In genomic region chr1:75521321-75522031, GRCm38 (mm10) we compare ENCODE assay signal across 8 mouse cellular contexts. TPM values are rescaled to one million over a fixed set of nuclear protein-coding genes. Genes with fewer than 3 reads are reported as not detected.
DNase-seq lines count a peak whose midpoint lies in the region; ATAC-seq lines count a peak whose summit lies in the region.

Gene Stk11ip, plus strand, starts transcription at chr1:75521529.

- H3K4me1 ChIP-seq in heart, embryonic 14.5 days (ENCODE audit: control insufficient read depth in 2 of 2, insufficient read depth in 2 of 2, low read length in 2 of 2) = peaks cover 22 to 33% of the 10 kb centered on the region in 2 experiments
- peaks cover 25% of the 10 kb centered on the region for H3K4me1 ChIP-seq in liver, embryonic 13.5 days (replicated peaks)
- peaks cover 18% of the 10 kb centered on the region for H3K4me1 ChIP-seq in stomach, embryonic 16.5 days (ENCODE audit: control insufficient read depth, insufficient read depth, low read length)

- under 1% methylated on average over 46 of the region's 46 CpGs for WGBS in heart, embryonic 14.5 days
- WGBS in liver, embryonic 13.5 days (ENCODE audit: insufficient replicate concordance) = under 1% methylated on average over 46 of the region's 46 CpGs
- under 1% methylated on average over 46 of the region's 46 CpGs for WGBS in stomach, embryonic 16.5 days

- H3K4me2 ChIP-seq in heart, embryonic 14.5 days (ENCODE audit: low read length) = peak within 1 kb of the TSS; percentile 86
- peak within 1 kb of the TSS; percentile 78 for H3K4me2 ChIP-seq in liver, embryonic 13.5 days
- peak within 1 kb of the TSS; percentile 68 for H3K4me2 ChIP-seq in stomach, embryonic 16.5 days (ENCODE audit: low read depth, low read length)

- peak; percentile 87 for DNase-seq in c-Kit-negative CD71-positive TER-119-positive erythroid progenitor cells, embryonic 14.5 days (ENCODE audit: low read depth, low spot score)
- peak; percentile 83 for DNase-seq in fibroblast of lung, adult 2 months (ENCODE audit: low read depth)
- peak; percentile 95 for DNase-seq in kidney, postnatal 14 days
- DNase-seq in liver, embryonic 13.5 days = peak; percentile 90
- peak; percentile 96 for DNase-seq in neural tube, embryonic 10.5 days (ENCODE audit: extremely low spot score, low spot score)

- H3K9me3 ChIP-seq in heart, embryonic 14.5 days (ENCODE audit: control insufficient read depth, low read length) = no peaks in the 10 kb centered on the region
- no peaks in the 10 kb centered on the region for H3K9me3 ChIP-seq in liver, embryonic 13.5 days (replicated peaks)
- H3K9me3 ChIP-seq in stomach, embryonic 16.5 days (replicated peaks; ENCODE audit: control insufficient read depth, low read length) = no peaks in the 10 kb centered on the region

- ATAC-seq in CD4-positive, CD25-positive, alpha-beta regulatory T cell, adult 4 months = peak; percentile 94
- ATAC-seq in heart, embryonic 14.5 days (ENCODE audit: insufficient number of reproducible peaks, insufficient read depth, low FRiP score, low read depth) = peak; percentile 94
- ATAC-seq in liver, embryonic 13.5 days (ENCODE audit: low read depth) = peak; percentile 97
- peak; percentile 97 for ATAC-seq in stomach, embryonic 16.5 days (ENCODE audit: insufficient read depth, low FRiP score)

- H3K4me3 ChIP-seq in heart, embryonic 14.5 days (ENCODE audit: control insufficient read depth in 1 of 2, insufficient read depth in 1 of 2, low read depth in 1 of 2, low read length in 2 of 2) = peak within 1 kb of the TSS; percentile 70 to 91
- peak within 1 kb of the TSS; percentile 74 for H3K4me3 ChIP-seq in liver, embryonic 13.5 days (replicated peaks)
- peak within 1 kb of the TSS; percentile 74 for H3K4me3 ChIP-seq in stomach, embryonic 16.5 days (replicated peaks; ENCODE audit: low read length)

- peak within 1 kb of the TSS; percentile 71 for H3K9ac ChIP-seq in heart, embryonic 14.5 days (ENCODE audit: low read length)
- H3K9ac ChIP-seq in liver, embryonic 13.5 days = peak within 1 kb of the TSS; percentile 68
- H3K9ac ChIP-seq in stomach, embryonic 16.5 days (ENCODE audit: low read length) = peak within 1 kb of the TSS; percentile 74

- H3K27ac ChIP-seq in heart, embryonic 14.5 days (replicated peaks in 1 of 2; ENCODE audit: control insufficient read depth in 1 of 2, insufficient read depth in 1 of 2, low read depth in 2 of 2, low read length in 2 of 2) = peak within 1 kb of the TSS; percentile 99
- peak within 1 kb of the TSS; percentile 85 for H3K27ac ChIP-seq in liver, embryonic 13.5 days
- peak within 1 kb of the TSS; percentile 95 for H3K27ac ChIP-seq in stomach, embryonic 16.5 days (ENCODE audit: low read length)

- H3K36me3 ChIP-seq in heart, embryonic 14.5 days (ENCODE audit: control insufficient read depth, insufficient read depth, low read length) = peaks cover 16% of the 10 kb centered on the region
- H3K36me3 ChIP-seq in liver, embryonic 13.5 days = no peaks in the 10 kb centered on the region; the same call in 1 of the 2 replicates
- H3K36me3 ChIP-seq in stomach, embryonic 16.5 days (ENCODE audit: control insufficient read depth, insufficient read depth, low read length) = no peaks in the 10 kb centered on the region

- no peaks in the 10 kb centered on the region for H3K27me3 ChIP-seq in heart, embryonic 14.5 days (ENCODE audit: control insufficient read depth, insufficient read depth, low read length)
- H3K27me3 ChIP-seq in liver, embryonic 13.5 days = no peaks in the 10 kb centered on the region
- H3K27me3 ChIP-seq in stomach, embryonic 16.5 days (ENCODE audit: control insufficient read depth, insufficient read depth, low read length) = no peaks in the 10 kb centered on the region

RNA-seq across cellular contexts. Expression of gene Stk11ip, which starts in this region (rescaled TPM):
- polyA plus RNA-seq in CD4-positive, CD25-positive, alpha-beta regulatory T cell, adult 4 months (2017; shearing (Covaris generic)) = 10 to 100 TPM in 1 of 2 experiments, 1 to 10 TPM in 1; 10.0 to 18.3 TPM
- polyA plus RNA-seq in heart, embryonic 14.5 days (2014; fragmentation: Nextera tagmentation; extraction: Ambion mirVana) = 11.3 and 11.8 TPM in 2 replicates
- 5.5 and 6.2 TPM in 2 replicates for polyA plus RNA-seq in liver, embryonic 13.5 days (2015; fragmentation: Nextera tagmentation; extraction: Ambion mirVana)
- 18.6 and 19.8 TPM in 2 replicates for polyA plus RNA-seq in stomach, embryonic 16.5 days (2015; fragmentation: Nextera tagmentation; extraction: Ambion mirVana)

Comparison
In these comparisons a context has a peak if more than half of its experiments do, and no peak if none do; other contexts are left out.
1. Peak in every context shown above with its lines: DNase-seq, ATAC-seq, H3K4me3 ChIP-seq and H3K27ac ChIP-seq.